Mouse (Mus musculus) lung, adult 2 months (tissue): ENCODE results near the gene Tmem256.

ENCODE experiments used
- CTCF ChIP-seq: fragments of 200-500 bp; IDR thresholded peaks from 2 replicates; pipeline ENCODE4 v1.5.1; 2011; ENCODE audit warnings: mild to moderate bottlenecking, low read length, control low read depth; ENCODE audit not compliant: insufficient read depth
- POLR2A ChIP-seq: fragments of 200-500 bp; IDR thresholded peaks from 2 replicates; pipeline ENCODE4 v1.6.1; 2011; ENCODE audit warnings: low read depth, mild to moderate bottlenecking, control low read depth, low read length, borderline replicate concordance; ENCODE audit errors: extremely low read depth

DNA sequence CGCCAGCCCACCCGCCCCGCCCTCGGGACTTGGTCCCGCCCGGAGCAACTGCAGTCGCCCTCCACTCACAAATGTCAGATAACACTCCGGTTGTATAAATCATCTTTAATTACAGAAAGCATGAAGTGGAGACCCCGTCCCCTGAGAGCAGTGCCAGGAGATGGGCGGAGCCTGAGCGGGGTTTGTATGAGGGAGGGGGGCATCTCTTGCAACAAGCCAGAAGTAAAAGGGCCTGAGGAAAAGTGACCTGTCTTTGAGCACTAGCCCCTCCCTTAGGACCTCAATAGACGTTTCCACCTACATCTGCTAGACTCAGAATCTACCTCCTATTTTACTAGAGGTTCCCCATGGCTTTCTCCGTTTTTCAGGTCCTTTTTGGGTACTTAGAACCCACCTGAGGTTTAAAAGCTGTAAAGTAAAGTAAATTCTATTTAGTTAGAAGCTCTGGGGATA is 42.3 kb upstream of the Tmem256 start:
- no peak for TF ChIP-seq CTCF
- TF ChIP-seq POLR2A = no peak
